Mouse (Mus musculus): Measurements from ENCODE around the gene Hbq1b.

GRCm38 (mm10) chr11:32302824-32303419, 16.2 kb downstream of the Hbq1b start:
- TF ChIP-seq CTCF (IDR thresholded peaks at IDR 0.05; ENCODE audit: extremely low read depth, insufficient read depth, insufficient read length, insufficient replicate concordance) (no peak), POLR2A (IDR thresholded peaks at IDR 0.05; ENCODE audit: low read depth, low read length) (no peak)
